Mouse (Mus musculus) kidney, postnatal 36 days (tissue): ENCODE measurements at regions not wholly inside any gene's neighbourhood (a gene's known extent, or its start where the extent isn't known, plus 50 kb on each side); places are given as distances from the start of the nearest gene placed in this dataset.

Experiments used
- DNase-seq, 2 experiments: peaks; one replicate each; pipeline ENCODE4 v3.0.0; 2021 to 2022; ENCODE audit warnings: mixed read lengths in 2 of 2

- peak in 1 of 2 experiments; percentile 46 for DNase-seq
These were observed 99.8 kb downstream of the Olfm4 start for GRCm38 (mm10) chr14:80083724-80084123.

- DNase-seq = no peak
These were observed 113.4 kb downstream of the Olfm4 start for GRCm38 (mm10) chr14:80097238-80097637.

DNA sequence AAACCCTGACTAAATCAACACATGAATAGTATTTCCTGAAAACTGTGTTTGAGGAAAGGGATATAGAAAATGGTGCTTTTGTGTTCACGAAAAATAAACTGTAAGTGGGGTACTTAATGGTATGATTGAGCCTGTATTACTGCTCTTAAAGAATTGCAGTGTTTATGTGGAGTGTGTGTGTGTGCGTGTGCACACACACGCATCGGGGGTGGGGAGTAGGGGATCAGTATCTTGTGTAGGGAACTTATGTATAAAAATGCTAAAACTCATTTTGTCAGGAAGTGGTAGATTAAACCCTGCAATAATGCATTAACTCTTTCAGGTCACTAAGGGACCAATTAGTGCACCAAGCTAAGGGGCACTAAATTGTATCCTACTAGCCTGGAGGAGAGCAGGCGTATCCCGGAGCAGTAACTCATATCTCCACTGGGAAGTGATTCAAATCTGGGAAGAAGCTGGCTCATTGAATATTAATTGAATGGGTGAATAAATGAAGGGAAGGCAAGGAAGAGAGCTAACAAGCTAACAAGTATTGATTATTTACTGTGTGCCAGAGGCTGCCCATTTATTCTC lies 129.3 kb downstream of the Olfm4 start:
- DNase-seq = no peak

- DNase-seq = no peak
These were observed 130.4 kb downstream of the Olfm4 start for GRCm38 (mm10) chr14:80114326-80114725.

DNA sequence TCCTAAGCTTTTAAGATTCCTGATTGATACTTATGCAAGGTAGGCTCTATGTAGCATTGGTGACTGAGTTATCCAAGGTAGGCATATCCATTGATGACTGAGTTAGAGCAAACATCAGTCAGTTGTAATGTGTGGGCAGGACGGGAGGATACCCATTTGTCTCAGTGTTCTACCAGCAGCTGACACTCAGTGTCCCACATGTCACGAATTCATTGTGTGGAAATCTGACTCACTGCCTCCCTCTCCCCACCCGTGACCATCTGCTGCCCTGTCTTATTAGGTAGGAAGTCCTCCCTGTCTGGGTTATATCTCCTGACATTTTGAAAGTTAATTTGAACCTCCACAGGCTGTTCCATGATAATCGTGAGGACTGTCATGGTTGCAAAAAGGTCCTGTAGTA lies 141.3 kb downstream of the Olfm4 start:
- no peak for DNase-seq

- DNase-seq = no peak
These were observed 144.3 kb downstream of the Olfm4 start for GRCm38 (mm10) chr14:80128181-80128580.

- DNase-seq = no peak
These were observed 153.7 kb downstream of the Olfm4 start for GRCm38 (mm10) chr14:80137541-80137940.

- peak; percentile 4 to 18 for DNase-seq
These were observed 155.3 kb downstream of the Olfm4 start for GRCm38 (mm10) chr14:80138991-80139791.

- DNase-seq = peak; percentile 20 to 78
These were observed 173.1 kb downstream of the Olfm4 start for GRCm38 (mm10) chr14:80157002-80157401.

DNA sequence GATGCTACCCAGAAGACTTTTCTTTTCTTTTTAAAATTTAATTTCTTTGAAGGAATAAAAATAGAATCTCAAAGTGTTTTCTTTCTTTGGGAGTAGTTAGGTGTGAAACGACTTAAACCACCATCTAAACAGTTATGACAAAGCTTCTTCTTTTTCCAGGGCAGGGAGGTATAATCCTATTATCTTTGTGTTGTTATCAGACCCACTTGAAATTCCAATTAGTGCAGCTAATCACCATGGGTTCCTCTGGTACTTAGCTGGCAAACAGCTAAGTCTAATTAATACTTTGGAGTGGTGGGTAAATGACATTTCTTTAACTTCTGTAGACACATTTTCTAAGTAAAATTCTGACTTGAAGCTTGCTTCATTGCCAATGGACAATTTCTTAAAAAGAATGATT lies 185.3 kb downstream of the Olfm4 start:
- no peak for DNase-seq

- no peak for DNase-seq
These were observed 186.7 kb downstream of the Olfm4 start for GRCm38 (mm10) chr14:80170450-80171180.

DNA sequence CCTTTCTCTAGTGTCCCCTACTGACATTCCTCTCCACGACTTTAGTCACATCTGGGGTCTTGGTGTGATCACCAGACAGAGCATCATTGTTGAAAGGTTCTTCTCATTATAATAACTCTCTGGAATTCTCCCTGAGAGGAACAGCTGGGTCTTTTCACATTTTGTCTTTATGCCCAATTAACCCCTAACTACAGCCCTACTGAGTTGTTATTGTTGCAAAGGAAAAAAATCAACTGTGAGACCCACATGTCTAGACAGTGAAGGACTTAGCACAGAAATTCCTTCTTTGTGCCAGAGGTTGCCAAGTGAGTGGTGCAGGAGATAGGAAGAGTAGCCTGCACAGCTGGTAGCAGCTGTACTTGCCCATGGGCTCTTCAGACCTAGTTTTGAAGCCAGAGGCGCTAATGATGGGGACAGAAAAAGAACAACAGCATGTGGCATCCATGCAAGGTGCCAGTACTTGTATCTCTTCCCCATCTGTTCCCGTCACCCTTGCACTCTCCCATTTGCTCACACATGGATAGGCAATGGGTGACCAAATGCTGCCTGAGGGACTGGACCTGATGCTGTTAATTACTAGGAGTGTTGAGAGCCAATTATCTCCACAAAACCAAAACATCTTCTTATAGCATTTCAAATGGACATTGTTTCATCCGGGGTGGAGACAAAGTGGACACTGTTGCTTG lies 189.1 kb downstream of the Olfm4 start:
- DNase-seq = no peak

DNA sequence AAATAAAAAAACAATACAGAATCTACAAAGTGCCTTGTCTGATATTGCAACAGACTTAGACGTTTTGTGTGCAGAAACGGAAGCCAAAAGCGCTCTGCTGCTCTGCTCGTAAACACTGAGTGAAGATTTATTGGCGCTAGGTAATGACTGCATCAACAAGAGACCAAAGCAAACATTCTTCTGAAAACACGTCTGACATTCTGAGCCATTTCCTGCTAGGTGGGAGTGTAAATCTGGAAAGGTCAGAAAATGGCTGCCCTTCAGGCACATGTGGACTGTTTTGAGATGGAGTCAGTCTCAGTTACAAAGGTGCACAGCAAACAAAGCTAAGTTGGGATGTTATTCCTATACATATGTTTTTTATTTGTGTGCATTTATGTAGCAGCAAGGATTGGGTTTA lies 192.6 kb downstream of the Olfm4 start:
- no peak for DNase-seq

- peak; percentile 53 to 66 for DNase-seq
These were observed 211.2 kb downstream of the Olfm4 start for GRCm38 (mm10) chr14:80195041-80195440.

- peak; percentile 2 to 17 for DNase-seq
These were observed 229.0 kb downstream of the Olfm4 start for GRCm38 (mm10) chr14:80212916-80213315.

GRCm38 (mm10) chr14:80213666-80214065 lies 229.8 kb downstream of the Olfm4 start:
- no peak for DNase-seq

- DNase-seq = peak; percentile 79 to 89
These were observed 232.2 kb downstream of the Olfm4 start for GRCm38 (mm10) chr14:80215960-80216552.

DNA sequence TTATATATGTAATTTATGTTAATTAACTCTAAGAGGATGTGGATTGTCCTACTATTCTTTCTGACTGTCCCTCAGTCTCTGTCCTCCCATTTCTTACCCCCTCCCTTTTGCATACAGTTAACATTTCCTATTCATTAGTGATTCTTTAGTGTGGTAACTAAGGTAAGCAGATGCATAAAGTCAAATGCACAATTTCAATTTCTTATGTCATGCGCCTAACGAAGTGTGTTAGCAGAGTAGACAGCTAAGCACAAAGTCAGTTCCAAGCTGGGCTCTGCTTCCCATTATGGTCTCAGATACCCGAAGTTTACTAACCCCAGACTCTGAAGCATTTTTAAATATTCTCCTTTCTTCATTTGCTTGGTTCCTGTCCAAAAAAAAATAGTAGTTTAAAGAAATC lies 248.2 kb downstream of the Olfm4 start:
- DNase-seq = no peak

- DNase-seq = no peak
These were observed 249.1 kb downstream of the Olfm4 start for GRCm38 (mm10) chr14:80232976-80233375.

DNA sequence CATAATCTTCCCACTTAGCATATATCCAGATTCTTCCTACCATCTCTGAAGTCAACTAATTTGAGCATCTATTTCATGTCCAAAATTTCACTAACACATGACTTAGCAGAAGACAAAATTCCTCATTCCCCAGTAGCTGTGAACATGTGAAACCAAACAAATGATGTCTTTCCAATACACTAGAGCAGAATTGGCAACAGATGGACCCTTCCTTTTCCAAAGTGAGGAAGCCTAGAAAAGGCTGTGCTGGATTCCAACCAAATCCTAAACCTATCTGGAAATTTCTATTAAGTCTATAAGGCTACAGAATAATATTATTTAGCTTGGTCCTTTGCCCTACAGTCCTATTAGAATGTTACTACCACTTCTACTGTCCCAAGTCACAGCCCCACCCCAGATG lies 253.3 kb downstream of the Olfm4 start:
- no peak for DNase-seq

GRCm38 (mm10) chr14:80237552-80237951 lies 253.7 kb downstream of the Olfm4 start:
- no peak for DNase-seq

DNA sequence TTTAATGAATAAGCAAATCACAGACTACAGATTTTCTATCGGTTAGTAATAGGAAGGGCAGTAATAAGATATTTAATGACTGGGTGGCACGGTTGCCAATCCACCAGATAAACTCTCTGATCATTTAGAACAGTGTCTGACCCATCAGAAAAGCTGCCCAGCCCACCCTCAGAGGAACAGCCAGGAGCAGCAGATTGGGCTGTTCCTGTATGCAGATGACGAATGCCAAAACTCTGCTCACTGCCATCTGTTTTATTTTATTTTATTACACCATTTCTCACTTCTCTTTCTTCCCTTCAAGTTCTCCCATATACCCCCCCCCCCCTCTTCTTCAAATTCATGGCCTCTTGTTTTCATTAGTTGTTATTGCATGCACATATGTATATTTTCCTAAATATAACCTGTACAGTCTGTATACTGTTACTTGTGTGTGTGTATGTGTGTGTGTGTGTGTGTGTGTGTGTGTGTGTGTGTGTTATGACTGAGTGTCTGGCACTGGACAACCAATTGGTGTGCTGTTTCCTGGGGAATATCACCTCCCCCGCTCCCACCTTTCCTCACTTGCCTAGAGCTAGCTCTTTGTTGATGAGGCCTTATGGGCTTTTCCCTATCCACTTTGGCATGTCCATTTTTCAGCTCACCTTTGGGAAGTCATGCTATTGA lies 260.9 kb downstream of the Olfm4 start:
- DNase-seq = no peak
